Mouse (Mus musculus) layer of hippocampus, adult 9-10 months (tissue): Measurements from ENCODE around the gene Dnase1l3.

Experiments
- DNase-seq: peaks from one replicate; pipeline ENCODE4 v3.0.0; 2022; ENCODE audit warnings: low spot score

Gene Dnase1l3

DNA sequence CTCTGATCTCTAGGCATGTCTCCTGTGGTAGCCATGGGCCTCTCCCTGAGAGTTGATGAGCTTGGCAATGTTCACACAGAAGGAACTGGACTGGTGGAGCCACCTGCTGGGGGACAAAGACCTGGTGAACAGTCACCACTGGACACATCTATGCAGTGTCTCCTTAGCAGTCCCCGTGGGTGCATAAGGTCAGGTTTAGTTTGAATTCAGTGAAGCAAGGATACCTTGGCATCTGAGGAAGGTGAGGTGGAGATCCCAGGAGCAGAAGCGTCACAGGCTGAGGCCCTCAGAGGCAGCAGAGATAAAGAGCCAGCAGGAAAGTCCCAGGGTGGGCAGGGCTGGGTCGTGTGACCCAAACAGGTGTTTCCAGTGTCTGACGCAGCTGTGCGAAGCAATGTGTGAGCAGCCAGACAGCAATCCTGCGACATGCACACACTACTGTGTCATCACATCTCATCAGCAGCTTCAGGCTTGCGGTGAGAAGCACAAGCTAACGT lies at the start of gene Dnase1l3:
TSS of gene Dnase1l3 (minus strand) at position 303 of the 497 bp plus-strand sequence.
- no peak for DNase-seq

- no peak for DNase-seq
These were observed 48.2 kb upstream of the Dnase1l3 start for GRCm38 (mm10) chr14:8042577-8042976.

DNA sequence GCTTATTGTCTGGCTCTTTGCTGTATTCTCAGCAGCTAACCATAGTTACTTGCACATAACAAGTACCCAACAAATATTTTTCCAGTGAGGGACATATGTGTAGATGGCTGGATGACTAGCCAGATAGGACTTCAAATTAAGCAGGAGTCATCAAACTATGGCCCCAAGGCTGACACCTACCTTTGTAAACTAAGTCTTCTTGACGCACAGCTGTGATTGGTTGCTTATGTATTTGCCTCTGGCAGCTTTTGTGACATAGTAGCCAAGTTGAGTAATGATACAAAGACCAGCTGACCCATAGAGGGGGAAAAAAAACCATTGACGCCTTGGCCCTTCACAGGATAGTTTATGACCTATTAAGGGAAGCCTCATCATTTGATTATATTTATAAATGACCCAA lies 47.7 kb upstream of the Dnase1l3 start:
- no peak for DNase-seq

DNA sequence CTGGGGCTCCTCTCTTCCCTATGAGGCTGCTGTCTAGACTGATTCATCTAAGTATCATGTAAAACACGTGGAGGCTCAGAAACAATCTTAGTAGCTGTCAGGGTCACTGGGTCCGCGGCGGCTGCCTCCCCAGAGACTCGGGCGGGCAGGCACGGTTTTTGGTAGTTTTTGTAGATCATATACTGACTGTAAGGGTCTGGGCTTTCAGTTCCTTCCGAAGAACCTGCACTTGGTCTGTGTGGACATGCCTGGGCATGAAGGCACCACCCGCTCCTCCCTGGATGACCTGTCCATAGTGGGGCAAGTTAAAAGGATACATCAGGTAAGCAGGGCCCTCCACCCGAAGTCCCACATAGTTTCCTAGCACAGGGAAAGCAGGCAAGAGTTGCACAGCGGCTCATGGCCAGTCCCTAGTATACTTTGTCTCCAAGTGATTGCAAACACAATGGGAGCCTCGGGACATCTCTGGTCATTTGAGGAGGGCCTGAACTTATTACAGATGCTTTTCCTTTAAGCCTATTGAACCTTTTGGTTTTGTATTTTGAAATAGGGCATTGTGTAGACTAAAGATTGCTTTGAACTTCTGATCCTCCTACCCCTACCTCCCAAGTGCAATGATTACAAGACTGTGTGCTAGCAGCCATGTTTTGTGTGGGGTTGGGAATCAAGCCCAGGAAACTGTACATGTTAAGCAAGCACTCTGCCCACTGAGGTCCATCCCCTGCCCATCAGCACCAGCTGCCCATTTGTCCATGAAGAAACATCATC lies 46.7 kb upstream of the Dnase1l3 start:
- no peak for DNase-seq

DNA sequence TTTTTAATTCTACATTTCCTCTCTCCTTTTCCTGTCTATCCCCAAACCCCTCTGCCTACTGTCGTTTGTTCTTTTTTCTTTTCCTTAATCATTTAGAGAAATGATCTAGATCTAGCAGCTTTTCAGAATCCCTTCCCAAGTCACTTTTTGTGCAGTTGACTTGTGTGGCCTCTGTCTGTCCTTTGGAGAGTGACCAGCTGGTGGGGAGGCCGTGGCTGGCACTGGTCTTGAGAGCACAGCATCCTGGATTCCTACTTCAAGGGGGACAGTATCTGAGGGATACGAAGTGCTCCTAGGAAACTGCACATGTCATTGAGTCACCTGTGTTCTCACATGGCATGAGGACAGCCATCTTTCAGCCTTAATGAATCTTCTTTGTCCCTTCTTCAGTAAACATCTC lies 45.8 kb upstream of the Dnase1l3 start:
- no peak for DNase-seq

GRCm38 (mm10) chr14:8038791-8039448 lies 44.5 kb upstream of the Dnase1l3 start:
- DNase-seq, result no peak

- no peak for DNase-seq
These were observed 43.8 kb upstream of the Dnase1l3 start for GRCm38 (mm10) chr14:8038150-8038549.

- DNase-seq, result no peak
These were observed 42.0 kb upstream of the Dnase1l3 start for GRCm38 (mm10) chr14:8036406-8036805.

DNA sequence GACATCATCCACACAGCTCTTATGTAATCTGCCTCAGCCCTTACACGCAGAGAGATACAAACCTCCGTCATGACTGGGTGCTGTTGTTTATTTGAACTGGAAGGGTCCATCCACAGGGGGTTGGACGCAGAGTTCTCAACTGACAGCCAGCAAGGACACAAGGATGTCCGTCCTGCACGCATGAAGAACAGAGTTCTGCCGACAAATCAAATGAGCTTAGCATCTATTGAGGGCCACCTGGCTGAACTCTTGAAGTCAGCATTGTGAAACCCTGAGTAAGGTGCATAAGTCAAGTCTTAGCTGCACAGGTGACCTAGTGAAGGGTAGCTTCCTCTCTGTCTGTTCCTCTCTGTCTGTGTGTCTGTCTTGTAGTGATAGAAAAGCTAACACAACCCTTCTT lies 41.6 kb upstream of the Dnase1l3 start:
- DNase-seq, result no peak

DNA sequence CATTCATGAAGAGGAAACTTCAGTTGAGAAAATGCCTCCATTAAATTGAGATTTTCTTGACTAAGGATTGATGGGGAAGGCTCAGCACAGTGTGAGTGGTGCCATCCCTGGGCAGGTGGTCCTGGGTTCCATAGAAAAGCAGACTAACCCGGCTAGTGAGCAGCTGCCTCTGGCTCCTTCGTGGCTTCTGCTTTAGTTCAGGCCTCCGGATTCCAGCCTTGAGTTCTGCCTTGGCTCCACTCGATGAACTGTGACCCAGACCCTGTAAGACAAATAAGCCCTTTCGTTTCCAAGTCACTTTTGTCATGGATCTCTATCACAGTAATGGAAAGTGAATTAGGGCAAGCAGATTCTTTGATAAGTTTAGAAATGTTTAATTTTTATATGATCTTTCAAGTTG lies 40.2 kb upstream of the Dnase1l3 start:
- no peak for DNase-seq

DNA sequence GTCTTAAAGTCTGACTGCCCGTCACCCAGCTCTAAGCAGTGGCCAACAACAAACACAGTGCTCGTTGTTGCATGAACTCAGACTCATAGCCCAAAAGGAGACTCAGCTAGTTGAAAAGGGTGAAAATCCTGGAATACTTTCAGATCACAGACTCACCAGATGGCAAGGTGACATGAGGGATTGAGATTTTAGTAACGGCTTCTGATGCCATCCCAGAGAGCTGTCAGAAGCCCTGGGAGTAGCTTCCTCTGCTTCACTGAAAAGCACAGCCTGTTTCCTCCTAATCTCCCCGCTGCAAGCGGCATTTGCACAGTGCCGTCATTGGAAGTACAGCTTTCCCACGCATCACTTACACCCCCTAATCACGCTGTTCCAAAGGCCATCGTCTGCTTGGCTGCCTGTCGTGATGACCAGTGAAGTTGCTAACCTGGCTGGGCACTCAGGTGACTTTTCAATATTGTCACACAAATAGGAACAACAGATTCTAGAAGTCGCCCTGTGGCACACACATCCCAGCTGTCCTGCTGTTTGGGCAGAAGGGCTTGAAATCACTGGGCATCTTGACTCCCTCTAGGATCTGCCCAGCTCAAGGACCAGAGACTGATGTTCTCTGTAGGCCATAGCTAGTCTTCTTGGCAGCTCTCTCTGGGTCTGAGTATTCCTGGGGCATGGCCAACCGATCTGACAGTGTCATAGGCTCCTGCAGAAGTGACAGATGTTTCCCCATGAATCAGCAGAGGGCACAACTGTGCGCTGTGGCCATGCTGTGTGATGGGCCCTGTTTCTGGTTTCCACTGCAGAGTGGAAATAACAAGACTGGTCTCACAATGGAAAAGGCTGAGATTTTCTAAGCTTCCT lies 37.9 kb upstream of the Dnase1l3 start:
- no peak for DNase-seq

DNA sequence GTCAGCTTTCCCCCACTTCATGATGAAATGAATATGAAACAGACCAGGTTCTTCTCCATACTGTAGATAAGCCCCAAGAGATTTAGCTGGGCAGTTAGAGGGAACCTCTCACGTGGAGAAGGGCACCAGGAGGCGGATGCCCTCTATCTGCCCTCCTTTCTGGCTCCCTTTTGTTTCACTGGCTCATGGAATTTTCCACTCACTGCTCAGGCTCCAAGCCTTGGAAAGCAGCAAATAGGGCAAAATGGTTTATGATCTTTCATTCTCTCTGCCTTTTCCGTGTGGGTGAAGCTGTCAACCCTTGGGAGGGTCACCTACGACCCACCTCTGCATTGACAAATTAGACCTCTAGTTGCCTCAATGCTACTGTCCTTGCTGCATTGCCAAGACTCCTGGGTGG lies 36.2 kb upstream of the Dnase1l3 start:
- DNase-seq, result no peak

DNA sequence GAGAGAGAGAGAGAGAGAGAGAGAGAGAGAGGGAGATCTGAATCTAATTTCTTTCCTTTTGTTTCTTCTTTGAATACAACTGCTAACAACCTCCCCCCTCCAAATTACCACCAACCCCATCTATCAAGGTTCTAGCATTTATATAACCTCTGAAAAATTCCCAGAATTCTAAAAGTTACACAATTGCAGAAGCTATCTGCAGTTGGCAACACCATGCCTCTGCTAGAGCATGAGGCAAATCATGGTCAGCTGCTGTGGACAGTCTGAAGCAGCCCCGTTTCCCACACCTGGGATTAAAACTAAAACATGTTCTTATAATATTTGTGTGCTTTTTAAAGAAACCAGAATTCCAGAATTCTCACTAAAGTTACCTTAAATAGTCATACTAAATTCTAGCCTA lies 35.4 kb upstream of the Dnase1l3 start:
- DNase-seq, result no peak

- no peak for DNase-seq
These were observed 33.7 kb upstream of the Dnase1l3 start for GRCm38 (mm10) chr14:8028086-8028485.

GRCm38 (mm10) chr14:8026769-8027531 lies 32.6 kb upstream of the Dnase1l3 start:
- DNase-seq, result no peak

DNA sequence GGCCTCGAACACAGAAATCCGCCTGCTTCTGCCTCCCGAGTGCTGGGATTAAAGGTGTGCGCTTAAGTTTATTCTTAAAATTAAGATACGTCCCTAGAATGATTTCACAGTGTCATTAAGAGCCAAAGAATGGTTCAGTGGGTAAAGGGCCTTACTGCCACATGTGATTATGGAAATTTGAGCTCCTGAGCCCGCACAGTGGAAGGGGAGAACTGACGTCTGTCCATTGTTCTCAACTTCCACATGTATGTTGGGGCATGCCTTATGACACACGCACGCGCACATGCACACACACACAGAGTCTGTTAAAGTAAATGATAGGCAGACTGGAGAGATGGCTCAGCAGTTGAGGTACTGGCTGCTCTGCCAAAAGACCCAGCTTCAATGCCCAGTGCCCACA lies 30.6 kb upstream of the Dnase1l3 start:
- no peak for DNase-seq

DNA sequence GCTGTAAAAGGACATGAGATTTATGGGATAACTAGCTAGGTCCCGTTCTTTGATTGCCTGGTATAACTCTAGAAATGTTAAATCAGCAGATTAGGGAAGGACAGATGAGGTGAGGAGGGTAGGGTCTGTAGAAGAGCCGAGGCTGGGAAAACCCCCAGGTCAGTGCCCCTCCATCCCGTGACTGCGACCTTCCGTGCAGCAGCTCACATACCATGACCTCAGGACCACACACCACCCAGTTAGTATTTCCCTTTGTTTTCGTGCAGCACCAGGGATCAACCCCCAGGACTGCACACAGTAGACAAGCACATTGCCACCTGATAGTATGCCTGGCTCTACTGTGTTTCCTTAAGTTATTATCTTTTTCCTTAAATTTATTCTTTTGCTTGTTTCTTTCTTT lies 30.1 kb upstream of the Dnase1l3 start:
- no peak for DNase-seq

DNA sequence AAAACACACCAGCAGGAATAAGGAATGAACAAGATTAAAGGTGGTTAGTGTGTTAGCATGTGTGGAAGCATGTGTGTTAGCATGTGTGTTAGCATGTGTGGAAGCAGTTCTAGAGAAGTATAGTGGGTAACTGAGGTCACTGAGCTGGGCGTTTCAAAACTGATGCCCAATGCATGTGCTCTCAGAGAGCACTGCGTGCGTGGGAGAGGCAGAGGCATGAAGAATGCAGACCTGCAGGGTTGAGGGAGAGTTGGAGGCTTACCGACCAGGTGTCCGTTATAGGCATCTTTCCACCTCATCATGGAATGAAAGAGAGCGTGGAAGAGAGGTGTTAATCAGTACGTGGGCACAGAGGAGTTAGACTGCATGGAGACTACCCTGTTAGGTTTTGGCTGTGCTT lies 26.2 kb upstream of the Dnase1l3 start:
- no peak for DNase-seq

DNA sequence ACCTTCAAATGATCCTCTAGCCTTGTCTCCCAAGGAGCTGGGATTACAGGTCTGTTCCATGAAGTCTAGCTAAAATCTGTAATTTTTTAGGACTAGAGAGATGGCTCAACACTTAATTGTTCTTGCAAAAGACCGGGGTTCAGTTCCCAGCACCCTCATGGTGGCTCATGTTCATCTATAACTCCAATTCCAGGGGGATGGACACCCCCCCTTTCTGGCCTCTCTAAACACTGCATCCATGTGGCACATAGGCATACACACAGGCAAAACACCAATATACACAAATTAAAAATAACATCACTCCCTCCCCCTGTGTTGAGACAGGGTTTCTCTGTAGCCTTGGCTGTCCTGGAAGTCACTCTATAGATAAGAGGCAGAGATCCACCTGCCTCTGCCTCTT lies 25.6 kb upstream of the Dnase1l3 start:
- no peak for DNase-seq

DNA sequence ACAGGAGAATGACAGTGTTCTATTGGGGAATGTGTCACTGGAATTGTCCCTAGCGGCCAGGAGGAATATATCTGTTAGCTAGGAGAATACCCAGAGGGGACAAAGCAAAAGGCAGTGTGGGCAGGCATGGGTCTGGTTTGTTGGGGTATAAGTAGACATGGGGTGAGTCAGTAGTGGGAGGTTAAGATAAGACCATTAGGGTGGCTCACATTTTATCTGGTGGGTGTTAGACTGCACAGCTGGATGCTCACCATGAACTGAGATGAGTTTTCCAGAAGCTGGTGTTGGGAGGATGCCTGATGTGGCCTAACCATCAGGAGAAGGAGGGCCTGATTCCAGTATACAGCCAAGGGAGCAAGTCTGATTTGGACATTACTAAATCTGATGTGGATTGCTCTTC lies 22.6 kb upstream of the Dnase1l3 start:
- no peak for DNase-seq

- DNase-seq, result no peak
These were observed 21.9 kb upstream of the Dnase1l3 start for GRCm38 (mm10) chr14:8016276-8016675.

DNA sequence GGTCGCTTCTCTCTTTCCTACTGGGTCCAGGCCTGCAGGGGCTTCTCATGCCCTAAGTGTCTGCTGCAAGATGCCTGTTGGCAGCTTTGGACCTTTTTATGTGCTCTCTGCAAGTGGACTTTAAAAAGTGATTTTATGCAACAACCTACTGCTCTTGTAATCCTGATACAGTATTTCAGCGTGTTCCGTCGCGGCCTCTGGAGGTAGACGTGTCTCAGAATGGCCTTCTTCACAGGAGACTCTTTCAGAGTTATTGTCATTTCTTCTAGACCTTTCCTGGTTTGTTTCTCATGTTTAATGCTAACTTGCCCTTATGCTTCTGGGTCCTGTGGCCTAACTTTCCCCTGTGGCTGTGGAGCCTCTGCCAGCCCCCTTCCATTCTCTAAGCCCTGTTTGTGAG lies 21.4 kb upstream of the Dnase1l3 start:
- no peak for DNase-seq
